Mouse (Mus musculus) adrenal gland, adult 8-10 months (tissue): ENCODE data around the gene Tpk1. TPM values are rescaled to one million over a fixed set of nuclear protein-coding genes. Genes with fewer than 3 reads are reported as not detected.

Experiments
- DNase-seq: peaks from one replicate; pipeline ENCODE4 v3.0.0; 2022
- total RNA-seq, 4 experiments: library from RNA; stranded (reverse); gene quantifications; 2 replicates each; pipeline ENCODE4 v1.2.4; 2022

Tpk1 gene
- total RNA-seq, 4 experiments from 2014 or later: 12.2 to 20.4 (median 18.6) TPM

DNA sequence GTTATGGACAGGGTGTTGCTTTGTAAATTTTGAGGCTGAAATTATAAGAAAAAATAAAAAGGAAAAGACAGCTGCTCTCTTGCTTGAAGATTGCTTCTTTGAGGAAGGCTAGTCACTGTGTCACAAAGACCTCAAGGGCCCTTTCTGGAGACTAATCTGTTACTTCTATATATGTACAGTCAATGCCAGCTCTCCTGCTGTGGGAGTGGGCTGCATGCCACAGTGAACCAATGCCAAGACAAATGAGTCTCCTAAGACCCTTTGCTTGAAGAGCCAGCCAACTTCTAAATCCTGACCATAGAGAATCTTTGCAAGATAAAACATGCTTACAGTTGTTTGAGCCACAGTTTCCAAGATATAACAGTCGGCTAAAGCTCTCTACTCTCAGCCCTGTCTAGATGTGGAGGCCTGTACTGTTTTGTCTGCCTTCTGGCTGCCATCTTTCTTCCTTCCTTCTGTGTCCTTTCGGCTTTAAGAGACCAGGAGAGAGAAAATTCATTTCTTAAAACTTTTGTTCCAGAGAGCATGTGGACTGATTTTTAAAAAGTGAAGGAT lies 230.0 kb downstream of the Tpk1 start:
- no peak for DNase-seq

GRCm38 (mm10) chr6:43434365-43434764 lies 231.7 kb downstream of the Tpk1 start:
- DNase-seq: no peak

- DNase-seq: no peak
These were observed 241.1 kb downstream of the Tpk1 start for GRCm38 (mm10) chr6:43424978-43425377.

DNA sequence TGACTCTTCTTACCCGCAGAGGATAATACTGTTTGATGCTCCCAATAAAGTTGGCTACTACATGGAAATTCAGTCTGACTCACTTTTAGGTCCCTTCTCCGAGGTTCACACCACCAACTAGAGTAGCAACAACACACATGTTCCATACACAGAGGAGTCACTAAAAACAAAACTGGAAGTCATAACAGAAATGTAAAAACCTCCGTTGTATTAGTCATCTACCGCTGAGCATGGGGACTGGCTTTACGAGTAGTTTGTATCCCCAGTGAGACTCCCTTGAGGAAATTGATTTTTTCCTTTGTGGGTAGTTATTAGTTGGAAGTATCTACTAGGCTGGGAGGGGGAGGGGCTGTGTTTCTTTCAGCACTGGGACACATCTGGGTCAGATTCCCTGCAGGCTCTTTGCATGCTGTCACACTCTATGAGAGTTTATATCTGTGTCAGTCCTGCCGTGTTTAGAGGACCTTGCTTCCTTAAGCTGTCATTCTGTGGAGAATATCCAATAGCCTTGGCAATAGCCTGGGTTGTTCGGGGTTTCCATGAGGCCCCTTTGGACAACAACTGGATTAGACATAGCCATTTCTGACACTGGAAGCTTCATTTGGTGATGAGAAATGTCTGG lies 245.6 kb downstream of the Tpk1 start:
- no peak for DNase-seq

- DNase-seq: no peak
These were observed 257.1 kb downstream of the Tpk1 start for GRCm38 (mm10) chr6:43408949-43409348.

DNA sequence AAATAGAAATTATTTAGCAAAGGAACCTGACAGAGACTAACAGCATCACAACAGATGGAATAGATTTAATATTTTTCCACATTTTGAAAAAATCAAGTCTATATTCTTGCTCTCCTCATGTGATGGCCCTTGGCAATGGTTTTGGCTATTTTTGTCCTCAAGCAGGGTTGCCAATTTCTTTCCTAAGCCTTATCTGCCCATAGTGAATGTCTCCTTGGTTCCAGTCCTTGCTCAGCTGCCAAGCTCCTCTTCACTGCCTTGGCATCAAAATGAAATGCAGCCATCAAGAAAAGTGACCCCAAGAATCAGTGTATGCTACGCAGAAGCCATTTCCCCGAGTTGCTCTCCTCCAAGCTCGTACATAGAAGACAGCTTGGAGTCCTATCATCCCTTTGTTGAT lies 263.0 kb downstream of the Tpk1 start:
- peak; percentile 6 for DNase-seq

DNA sequence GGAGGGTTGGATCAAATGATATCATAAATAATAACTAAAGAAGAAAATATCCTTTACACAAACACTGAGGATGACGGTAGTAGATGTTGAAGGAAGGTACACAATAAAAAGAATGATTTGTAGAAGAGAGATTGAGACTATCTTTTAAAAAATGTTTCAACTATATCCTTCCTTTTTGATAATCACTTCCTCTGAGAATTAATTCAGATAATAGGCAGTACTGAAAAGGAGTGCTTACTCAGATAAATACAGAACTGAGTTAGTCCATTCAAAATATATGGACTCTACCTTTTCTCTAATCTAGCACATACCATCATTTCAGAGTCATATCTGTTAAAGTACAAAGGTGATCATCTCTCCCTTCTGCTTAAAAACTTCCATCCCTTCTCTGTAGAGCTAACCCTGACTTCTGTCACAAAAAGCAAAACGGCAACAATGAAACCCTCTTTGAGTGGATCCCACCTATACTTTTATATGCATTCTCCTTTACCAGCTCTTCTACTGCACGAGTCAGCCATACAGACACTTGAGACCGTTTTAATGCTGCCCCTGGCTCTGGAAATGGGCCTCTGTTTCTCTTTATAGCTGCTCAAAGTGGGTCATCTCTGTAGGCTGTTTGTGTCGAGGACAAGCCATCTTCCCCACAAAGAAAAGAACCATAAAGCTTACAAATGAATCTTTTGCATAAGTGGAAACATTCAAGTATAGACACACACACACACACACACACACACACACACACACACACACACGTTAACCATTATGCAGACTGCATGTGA lies 263.7 kb downstream of the Tpk1 start:
- no peak for DNase-seq

DNA sequence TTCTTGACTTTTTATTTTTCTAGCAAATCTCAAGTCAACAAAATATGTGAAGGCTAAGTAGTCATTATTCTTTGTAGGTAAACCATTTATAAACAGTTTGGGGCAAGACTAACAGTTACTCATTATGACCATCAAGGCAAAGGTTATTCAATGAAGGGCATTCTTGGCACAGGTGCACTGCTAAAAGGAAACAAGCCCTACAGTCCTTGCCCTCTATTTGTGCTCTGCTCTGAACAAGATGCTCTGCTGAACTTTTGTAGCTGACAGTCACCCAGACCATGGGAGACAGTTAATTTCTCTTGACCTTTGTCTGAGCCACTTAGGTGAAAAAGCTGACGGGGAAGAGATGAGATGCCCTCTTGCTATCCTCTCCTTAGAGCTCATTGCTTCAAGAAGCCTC lies 269.7 kb downstream of the Tpk1 start:
- no peak for DNase-seq

GRCm38 (mm10) chr6:43395538-43395937 lies 270.5 kb downstream of the Tpk1 start:
- DNase-seq: no peak

GRCm38 (mm10) chr6:43391358-43391757 lies 274.7 kb downstream of the Tpk1 start:
- no peak for DNase-seq

GRCm38 (mm10) chr6:43387273-43387672 lies 278.8 kb downstream of the Tpk1 start:
- no peak for DNase-seq

- no peak for DNase-seq
These were observed 281.2 kb downstream of the Tpk1 start for GRCm38 (mm10) chr6:43384841-43385240.

DNA sequence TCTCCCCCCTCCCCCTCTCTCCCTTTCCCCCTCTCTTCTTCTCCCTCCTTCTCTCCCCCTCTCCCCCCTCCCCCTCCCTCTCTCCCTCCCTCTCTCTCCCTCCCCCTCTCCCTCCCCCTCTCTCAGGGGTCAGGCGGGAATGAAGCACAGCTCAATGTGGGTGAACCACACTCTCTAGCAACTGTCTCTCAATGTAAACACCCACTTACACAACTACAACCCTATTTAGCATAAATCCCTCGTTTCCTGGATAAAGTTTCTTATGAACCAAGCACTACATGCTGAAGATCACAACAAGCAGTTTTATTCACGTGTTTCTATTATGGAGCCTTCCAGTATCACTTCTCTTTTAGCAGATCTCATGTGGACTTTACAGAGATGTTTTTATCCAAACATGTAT lies 281.8 kb downstream of the Tpk1 start:
- no peak for DNase-seq

DNA sequence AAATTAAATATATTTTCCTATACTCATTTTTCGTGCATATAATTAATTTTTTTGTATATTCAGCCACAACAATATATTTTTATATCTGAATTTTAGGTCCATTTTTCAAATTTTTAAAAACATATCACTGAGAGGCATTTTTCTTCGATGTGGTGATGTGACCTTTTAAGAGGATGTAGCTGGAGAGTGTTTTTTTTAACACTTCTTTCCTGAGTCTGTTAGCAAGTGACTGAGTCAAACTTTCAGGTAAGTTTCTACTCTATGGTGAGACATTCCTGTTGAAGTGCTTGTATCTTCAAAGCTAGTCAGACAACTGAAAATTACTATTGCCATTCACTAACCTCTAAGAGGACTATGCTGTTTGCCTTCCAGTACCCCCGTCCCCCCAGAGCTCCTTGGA lies 283.3 kb downstream of the Tpk1 start:
- no peak for DNase-seq

DNA sequence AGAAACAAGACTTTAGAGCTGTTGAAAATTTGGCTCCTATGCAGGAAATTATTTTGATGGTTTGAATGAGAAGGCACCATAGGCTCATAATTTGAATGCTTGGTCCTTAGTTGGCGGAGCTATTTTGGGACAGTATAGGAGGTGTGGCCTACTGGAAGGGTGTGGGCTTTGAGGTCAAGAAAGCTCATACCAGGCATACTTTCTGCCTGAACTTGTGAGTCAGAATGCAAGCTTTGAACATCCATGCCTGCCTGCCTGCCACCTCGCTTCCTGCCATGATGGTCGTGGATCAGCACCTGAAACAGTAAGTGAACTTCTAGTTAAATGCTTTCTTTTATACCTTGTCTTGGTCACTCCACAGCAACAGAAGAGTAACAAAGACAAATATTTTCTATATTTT lies 283.8 kb downstream of the Tpk1 start:
- DNase-seq: no peak

DNA sequence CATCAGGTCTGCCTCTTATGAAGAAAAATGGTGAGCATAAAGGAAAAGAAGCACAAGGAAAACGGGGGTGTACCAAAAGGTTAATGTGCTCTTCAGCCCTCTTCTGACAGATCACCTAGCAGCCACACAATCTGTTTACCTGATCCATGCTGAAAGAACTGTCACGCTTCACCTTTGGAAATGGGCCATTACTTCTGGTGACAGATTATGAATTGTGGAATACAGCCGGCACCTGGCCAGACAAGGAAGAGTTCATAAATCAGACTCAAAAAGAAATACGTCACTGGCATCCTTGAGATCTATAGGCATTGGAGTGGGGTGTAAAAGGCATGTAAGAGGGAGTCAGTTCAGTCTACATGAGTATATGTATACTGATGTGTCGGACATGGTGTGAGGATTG lies 292.9 kb downstream of the Tpk1 start:
- DNase-seq: no peak

DNA sequence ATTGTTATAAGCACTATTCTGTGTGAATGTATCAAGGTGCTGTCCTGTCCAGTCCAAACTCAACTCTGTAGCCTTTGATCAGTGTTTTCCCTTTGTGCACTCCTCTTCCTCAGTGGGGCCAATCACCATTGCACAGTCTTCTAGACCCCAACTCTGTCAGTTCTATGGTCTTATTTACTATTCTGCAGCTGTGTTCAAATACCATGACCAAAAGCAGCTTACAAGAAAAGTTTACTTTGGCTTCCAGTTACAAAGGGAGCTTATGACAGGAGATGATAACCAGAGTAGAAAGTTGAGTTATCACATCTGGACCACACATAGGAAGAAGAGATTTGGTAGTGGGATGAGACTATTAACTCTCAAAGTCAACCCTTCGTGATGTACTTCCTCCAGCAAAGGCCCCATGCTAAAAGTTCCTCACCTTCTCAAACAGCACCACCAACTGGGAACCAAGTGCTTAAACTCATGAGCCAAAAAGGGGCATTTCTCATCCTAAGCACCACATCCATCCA lies 298.6 kb downstream of the Tpk1 start:
- no peak for DNase-seq

DNA sequence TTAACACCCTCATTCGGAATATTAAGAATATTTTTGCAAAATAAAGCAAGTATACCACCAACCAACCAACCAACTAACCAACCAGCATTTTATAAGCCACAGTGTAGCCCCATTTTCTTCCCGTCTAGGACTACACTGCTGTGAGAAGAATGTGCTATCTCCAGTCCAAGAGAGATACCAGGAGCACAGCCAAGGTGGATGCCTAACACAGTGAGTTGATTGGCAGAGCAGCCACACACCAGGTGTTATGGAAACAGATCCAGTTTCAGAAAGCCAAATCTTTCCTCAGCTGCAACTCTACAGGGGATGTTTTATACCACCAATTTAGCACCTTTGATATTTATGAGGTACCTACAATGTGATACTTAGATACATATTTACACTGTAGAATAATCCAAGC lies 299.1 kb downstream of the Tpk1 start:
- no peak for DNase-seq

GRCm38 (mm10) chr6:43363917-43364316 lies 302.2 kb downstream of the Tpk1 start:
- no peak for DNase-seq

DNA sequence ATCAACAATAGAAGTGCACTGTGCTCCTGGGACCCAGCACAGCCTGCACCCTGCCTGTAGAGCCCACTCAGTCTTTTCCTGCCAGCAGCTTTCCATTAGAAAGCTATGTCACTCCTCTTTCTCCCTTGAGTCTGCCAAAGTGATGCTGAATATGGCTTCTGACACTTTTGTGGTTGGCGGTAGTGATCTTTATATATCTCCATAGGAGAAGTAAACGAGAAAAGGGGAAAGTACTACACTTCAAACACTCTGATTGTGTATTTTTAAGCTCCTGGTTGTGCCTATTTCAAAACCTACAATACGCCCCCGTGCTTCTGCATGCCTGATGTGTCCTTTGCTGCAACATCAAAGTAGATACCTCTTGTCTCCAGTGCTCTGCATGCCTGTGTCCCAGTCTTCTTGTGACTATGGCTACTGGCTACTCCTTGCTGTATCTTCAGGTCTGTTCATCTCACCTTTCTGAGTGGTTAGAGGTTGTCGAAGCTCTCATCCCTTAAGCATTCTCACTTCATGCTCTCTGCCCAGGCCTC lies 302.7 kb downstream of the Tpk1 start:
- no peak for DNase-seq

DNA sequence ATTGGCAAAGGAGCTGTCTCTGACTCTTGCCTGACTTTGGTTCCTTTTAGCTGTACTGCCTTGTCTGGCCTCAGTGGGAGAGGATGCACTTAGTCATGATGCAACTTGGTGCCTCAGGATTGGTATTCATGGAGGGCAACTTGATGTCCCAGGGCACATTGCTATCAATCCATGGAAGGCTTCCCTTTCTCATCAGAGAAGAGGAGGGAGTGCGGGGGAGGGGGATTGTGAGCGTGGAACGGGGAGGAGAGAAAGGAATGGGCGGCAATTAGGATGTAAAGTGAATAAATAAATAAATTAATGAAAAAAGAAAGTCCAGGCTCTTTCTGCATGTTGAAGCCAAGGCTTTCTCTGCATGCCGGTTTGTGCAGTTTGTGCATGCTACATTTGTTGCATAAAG lies 304.8 kb downstream of the Tpk1 start:
- DNase-seq: no peak

GRCm38 (mm10) chr6:43360214-43360613 lies 305.9 kb downstream of the Tpk1 start:
- no peak for DNase-seq

DNA sequence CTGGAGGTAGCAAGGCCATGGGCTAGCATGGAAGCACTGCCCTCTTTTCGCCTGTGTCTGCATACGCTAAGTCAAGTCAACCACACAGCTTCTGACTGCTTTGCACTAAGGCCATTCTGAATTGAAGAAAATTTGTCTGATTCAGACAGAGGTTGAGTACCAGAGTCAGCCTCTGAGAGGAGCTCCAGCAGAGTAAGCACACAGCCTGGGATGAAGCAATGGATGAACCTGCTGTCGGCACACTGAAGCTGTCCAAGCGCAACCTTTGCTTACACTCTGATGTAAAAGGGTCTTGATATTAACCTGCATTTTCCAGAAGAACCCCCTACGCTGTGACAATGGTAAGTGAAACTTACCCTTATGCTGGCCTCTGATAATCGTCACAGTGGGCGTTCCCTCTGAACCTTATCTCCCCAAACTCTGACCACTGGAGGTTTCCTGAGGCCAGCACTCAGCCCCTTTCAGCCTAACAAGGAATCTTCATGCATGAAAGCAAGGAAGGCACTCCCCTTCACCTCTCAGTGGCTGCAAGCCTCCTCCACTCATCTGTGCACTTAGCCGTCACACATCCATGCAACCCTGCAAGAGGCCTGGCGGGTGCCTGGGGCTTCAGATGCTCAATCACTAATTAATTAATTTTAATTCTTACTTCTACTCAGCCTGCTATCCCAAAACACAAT lies 311.4 kb downstream of the Tpk1 start:
- no peak for DNase-seq
